Mouse (Mus musculus): ENCODE data around the gene Ostc.

Gene Ostc

GRCm38 (mm10) chr3:130708529-130708928 is 715 bp downstream of the Ostc start:
- DNase-seq: no peak

GRCm38 (mm10) chr3:130702289-130702688 is 7.0 kb downstream of the Ostc start:
- no peak for DNase-seq

- no peak for DNase-seq
Measured at GRCm38 (mm10) chr3:130697622-130698021, 11.6 kb downstream of the Ostc start.

- DNase-seq: no peak
Measured at GRCm38 (mm10) chr3:130694705-130695104, 14.5 kb downstream of the Ostc start.

- no peak for DNase-seq
Measured at GRCm38 (mm10) chr3:130694041-130694593, 15.1 kb downstream of the Ostc start.

- DNase-seq: no peak
Measured at GRCm38 (mm10) chr3:130691596-130692170, 17.6 kb downstream of the Ostc start.

GRCm38 (mm10) chr3:130690834-130691595 is 18.2 kb downstream of the Ostc start:
- DNase-seq: peak; percentile 99

- DNase-seq: peak; percentile 90
Measured at GRCm38 (mm10) chr3:130689630-130690029, 19.6 kb downstream of the Ostc start.

GRCm38 (mm10) chr3:130687051-130687450 is 22.2 kb downstream of the Ostc start:
- DNase-seq: peak; percentile 65

- DNase-seq: peak; percentile 60
Measured at GRCm38 (mm10) chr3:130685014-130685366, 24.3 kb downstream of the Ostc start.

GRCm38 (mm10) chr3:130684276-130685013 is 24.8 kb downstream of the Ostc start:
- peak; percentile 78 for DNase-seq

- DNase-seq: peak; percentile 80
Measured at GRCm38 (mm10) chr3:130683836-130684235, 25.4 kb downstream of the Ostc start.

- DNase-seq: peak; percentile 87
Measured at GRCm38 (mm10) chr3:130682183-130682582, 27.1 kb downstream of the Ostc start.

GRCm38 (mm10) chr3:130681226-130681625 is 28.0 kb downstream of the Ostc start:
- DNase-seq: peak; percentile 48

- DNase-seq: peak; percentile 73
Measured at GRCm38 (mm10) chr3:130677671-130678460, 31.4 kb downstream of the Ostc start.

- peak; percentile 86 for DNase-seq
Measured at GRCm38 (mm10) chr3:130671291-130671690, 38.0 kb downstream of the Ostc start.

GRCm38 (mm10) chr3:130662496-130662895 is 46.7 kb downstream of the Ostc start:
- DNase-seq: peak; percentile 74

GRCm38 (mm10) chr3:130660619-130661018 is 48.6 kb downstream of the Ostc start:
- DNase-seq: no peak

GRCm38 (mm10) chr3:130649569-130649968 is 59.7 kb downstream of the Ostc start:
- no peak for DNase-seq

GRCm38 (mm10) chr3:130646110-130646810 is 63.0 kb downstream of the Ostc start:
- no peak for DNase-seq

All from heart, adult 11 months (tissue).